Mouse (Mus musculus): ENCODE measurements around the gene Ptprq.

Gene Ptprq

GRCm38 (mm10) chr10:107649687-107650086 is 70.2 kb downstream of the Ptprq start:
- DNase-seq (ENCODE audit: low spot score in 2 of 2): no peak

GRCm38 (mm10) chr10:107628104-107628503 is 91.7 kb downstream of the Ptprq start:
- no peak for DNase-seq (ENCODE audit: low spot score in 2 of 2)

GRCm38 (mm10) chr10:107626648-107627047 is 93.2 kb downstream of the Ptprq start:
- DNase-seq (ENCODE audit: low spot score in 2 of 2): peak; percentile 4 to 8

DNA sequence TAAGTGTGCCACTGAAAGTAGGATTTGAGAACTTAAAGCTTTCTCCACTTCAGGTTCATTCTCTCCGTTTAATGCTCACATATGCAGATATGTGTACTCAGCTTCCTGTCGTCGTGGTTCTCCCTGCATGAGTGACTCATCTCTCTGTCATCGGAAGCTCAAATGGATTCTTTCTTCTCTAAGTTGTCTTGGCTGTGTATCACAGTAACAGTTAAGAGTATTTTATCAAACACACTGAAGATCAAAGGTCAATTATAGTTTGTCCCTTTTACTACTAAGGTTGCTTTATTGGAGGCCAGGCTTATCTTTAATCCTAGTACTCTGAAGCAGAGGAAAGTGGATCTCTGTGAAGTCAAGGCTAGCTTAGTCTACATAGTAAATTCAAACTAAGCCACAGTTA is 95.6 kb downstream of the Ptprq start:
- no peak for DNase-seq (ENCODE audit: low spot score in 2 of 2)

GRCm38 (mm10) chr10:107615460-107615859 is 104.4 kb downstream of the Ptprq start:
- no peak for DNase-seq (ENCODE audit: low spot score in 2 of 2)

- no peak for DNase-seq (ENCODE audit: low spot score in 2 of 2)
Observed at GRCm38 (mm10) chr10:107601371-107601770, 118.5 kb downstream of the Ptprq start.

- no peak for DNase-seq (ENCODE audit: low spot score in 2 of 2)
Observed at GRCm38 (mm10) chr10:107583360-107583759, 136.5 kb downstream of the Ptprq start.

DNA sequence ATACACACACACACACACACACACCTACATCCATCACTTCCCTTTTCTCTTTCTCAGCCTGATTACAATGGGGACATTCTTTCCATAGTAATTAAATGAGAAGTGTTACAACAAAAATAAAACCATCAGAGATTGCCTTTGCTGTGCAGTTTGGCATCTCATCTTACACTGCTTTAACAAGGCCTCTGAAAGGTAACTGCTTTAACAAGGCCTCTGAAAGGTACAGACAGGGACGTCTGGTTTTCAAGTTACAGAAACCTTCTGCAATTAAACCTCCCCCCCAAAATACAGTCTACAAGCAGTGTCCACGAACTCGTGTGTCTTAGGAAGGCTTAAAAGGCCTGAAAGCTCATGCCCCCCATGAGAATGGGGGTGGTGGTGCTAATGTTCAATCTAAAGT is 150.8 kb downstream of the Ptprq start:
- no peak for DNase-seq (ENCODE audit: low spot score in 2 of 2)

- DNase-seq (ENCODE audit: low spot score in 2 of 2): no peak
Observed at GRCm38 (mm10) chr10:107568261-107568660, 151.6 kb downstream of the Ptprq start.

DNA sequence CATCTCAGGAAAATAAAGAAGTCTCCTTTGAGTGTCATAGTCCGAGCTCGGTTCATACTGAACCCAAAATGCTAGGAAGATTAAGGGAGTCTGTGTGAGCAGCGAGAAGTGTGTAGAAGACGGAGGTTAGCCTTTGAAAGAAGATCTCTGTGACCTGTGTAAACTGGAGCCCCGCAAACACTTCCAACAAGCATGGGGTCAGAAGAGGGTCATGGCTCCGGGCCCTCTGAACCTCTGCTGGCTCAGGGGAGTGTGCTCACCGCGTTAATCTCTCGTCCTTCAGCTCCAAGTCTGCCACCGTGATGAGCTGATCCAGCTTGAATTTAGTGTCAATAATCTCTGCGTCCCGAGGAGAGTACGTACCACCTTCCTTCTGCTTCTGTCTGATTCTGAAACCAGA is 157.0 kb downstream of the Ptprq start:
- DNase-seq (ENCODE audit: low spot score in 2 of 2): no peak

- no peak for DNase-seq (ENCODE audit: low spot score in 2 of 2)
Observed at GRCm38 (mm10) chr10:107560881-107561280, 159.0 kb downstream of the Ptprq start.

GRCm38 (mm10) chr10:107543026-107543425 is 176.8 kb downstream of the Ptprq start:
- DNase-seq (ENCODE audit: low spot score in 2 of 2): no peak

DNA sequence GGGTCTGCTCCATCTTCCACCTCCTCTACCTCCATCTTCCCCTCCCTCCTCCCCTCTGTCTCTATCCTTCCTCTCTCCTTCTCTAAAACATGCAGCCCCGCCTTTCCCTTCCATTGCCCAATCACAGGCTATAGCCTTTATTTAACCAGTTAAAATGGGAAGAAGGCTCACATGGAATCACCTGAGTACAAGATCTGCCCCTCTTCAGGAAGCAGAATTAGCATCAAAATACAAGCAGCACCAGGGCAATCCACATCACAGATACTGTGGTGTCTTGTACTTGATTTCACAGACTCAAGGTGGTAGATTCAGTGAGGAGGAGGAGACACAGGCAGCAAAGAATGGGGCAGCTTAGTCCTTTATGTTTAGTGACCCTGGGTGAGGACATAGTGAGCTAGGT is 191.1 kb downstream of the Ptprq start:
- no peak for DNase-seq (ENCODE audit: low spot score in 2 of 2)

GRCm38 (mm10) chr10:107519216-107519615 is 200.6 kb downstream of the Ptprq start:
- DNase-seq (ENCODE audit: low spot score in 2 of 2): no peak

DNA sequence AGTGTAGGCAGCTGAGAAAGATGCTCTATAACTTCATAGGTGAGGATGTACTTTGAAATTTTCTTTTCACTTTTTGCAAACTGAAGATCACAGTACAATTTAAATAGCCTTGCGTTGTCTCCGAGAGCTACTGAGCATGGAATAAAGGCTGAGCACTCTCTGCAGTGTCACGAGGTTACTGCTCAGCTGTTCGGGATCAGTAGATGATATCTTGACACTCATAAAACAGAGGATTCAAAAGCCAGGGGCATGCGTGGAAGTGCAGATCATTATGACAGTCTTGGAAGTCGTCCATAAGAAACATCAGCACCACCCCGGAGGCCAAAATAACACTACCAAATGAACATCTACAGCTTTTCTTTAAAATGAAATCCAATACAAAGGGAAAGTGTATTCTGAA is 203.2 kb downstream of the Ptprq start:
- DNase-seq (ENCODE audit: low spot score in 2 of 2): no peak

DNA sequence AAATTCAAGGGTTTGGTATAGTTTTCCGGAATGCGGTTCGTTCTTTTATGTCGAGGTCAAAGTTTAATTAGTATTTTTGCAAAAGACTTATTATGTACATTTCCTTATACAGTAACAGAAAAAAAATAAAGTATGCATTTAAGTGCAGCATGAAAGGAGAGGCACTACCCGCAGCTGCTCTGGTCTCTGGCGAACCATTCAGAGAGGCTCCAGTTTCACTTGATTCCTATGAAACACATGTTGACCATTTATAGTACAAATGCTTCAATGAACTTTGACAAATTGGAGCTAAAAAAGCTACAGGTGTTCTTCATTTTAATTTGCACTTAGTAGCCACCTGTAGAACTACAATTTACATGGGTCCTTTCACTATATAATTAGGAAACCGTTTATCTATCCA is 205.1 kb downstream of the Ptprq start:
- no peak for DNase-seq (ENCODE audit: low spot score in 2 of 2)

DNA sequence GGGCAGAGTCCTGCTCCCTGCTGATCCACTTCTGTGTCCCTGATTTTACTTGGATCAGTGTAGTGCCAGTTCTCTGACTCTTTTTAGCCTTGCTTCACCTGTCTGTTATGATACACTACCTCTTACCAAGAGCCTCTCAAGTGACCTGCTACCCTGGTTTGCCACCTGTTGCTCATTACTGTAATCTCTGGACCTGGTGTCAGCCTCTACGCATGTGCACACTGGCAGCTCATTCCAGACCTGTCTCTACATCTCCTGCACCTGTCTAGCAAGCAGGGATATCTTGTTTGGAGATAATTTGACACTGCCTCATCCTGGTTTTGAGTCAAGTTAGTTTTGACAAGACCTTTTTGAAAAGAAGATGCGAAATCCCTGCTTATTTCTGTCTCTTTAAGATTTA is 213.5 kb downstream of the Ptprq start:
- DNase-seq (ENCODE audit: low spot score in 2 of 2): no peak

GRCm38 (mm10) chr10:107503430-107503829 is 216.4 kb downstream of the Ptprq start:
- peak in 1 of 2 experiments; percentile 20 for DNase-seq (ENCODE audit: low spot score in 2 of 2)

DNA sequence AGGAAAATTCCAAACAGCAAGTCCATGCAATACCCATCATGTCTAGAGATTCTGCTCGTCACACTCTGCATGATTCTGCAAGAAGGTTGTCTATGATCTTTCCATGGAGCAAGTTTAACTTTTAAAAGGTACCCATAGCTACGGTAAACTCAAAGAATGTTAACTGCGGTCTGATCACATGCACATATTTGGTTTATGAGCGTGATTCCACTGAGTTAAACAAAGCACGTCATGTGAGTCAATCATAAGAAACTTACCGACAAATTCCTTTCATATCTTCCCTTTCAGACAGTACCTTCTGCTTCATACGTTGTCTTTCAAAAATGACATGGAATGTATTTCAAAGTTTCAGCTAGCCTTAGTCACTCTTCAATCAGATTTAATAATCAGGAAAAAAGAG is 217.7 kb downstream of the Ptprq start:
- DNase-seq (ENCODE audit: low spot score in 2 of 2): no peak

DNA sequence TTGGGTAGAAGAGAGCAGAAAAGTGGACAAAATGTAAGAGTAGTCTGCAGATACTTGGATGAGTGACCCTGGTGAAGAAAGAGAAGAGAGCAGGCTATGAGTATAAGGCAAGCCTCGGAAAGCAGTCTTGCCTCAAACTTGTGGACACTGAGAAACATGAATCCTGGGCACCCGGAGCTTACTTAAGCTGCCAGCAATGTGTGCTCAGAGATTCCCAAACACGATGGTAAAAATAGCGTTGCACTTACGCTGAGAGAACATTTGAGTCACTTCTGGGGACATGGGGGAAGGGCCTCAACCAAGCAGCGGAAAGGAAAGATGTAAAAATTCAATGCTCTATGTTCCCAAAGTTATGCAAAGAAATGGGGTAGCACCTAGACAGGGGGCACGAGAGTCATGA is 220.2 kb downstream of the Ptprq start:
- DNase-seq (ENCODE audit: low spot score in 2 of 2): peak; percentile 25 to 35

DNA sequence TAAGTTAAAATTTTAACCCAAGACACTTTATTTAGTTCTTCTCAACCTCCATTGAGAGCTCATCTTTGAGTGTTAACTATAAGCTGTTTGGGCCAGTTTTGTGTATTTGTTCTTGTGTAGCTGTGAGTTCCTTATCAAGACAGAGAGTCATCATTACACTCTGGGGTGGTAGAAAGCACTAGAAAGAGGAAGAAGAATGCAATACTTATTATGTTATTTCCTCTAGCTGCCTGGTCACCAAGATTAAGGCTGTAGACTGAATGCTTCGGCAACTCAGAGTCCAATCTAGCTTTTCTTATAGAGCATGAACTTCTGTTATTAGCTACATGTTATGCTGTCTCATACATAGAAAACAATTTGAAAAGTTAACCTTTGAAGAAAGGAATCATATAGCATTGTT is 223.4 kb downstream of the Ptprq start:
- no peak for DNase-seq (ENCODE audit: low spot score in 2 of 2)

DNA sequence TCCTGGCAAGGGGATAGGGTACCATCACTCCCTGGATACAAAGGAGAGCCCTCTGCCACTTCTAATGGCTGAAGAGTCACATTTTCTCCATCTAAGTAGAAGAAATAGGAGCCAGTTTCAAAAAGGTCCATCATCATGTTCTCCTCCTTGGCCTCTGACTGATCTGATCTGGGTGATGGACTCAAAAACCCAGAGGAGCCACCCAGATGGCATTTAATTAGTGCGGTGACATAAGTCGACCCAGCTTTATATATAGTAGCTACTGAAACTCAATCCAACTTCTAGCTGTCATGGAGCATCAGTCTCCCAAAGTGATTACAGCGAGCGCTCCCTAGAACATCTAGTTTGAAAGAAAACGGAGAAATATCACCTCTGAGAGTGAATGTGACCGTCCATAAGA is 225.3 kb downstream of the Ptprq start, which contains the start of gene Myf6:
TSS of gene Myf6 (minus strand) at position 170 of the 400 bp plus-strand sequence.
- no peak for DNase-seq (ENCODE audit: low spot score in 2 of 2)

DNA sequence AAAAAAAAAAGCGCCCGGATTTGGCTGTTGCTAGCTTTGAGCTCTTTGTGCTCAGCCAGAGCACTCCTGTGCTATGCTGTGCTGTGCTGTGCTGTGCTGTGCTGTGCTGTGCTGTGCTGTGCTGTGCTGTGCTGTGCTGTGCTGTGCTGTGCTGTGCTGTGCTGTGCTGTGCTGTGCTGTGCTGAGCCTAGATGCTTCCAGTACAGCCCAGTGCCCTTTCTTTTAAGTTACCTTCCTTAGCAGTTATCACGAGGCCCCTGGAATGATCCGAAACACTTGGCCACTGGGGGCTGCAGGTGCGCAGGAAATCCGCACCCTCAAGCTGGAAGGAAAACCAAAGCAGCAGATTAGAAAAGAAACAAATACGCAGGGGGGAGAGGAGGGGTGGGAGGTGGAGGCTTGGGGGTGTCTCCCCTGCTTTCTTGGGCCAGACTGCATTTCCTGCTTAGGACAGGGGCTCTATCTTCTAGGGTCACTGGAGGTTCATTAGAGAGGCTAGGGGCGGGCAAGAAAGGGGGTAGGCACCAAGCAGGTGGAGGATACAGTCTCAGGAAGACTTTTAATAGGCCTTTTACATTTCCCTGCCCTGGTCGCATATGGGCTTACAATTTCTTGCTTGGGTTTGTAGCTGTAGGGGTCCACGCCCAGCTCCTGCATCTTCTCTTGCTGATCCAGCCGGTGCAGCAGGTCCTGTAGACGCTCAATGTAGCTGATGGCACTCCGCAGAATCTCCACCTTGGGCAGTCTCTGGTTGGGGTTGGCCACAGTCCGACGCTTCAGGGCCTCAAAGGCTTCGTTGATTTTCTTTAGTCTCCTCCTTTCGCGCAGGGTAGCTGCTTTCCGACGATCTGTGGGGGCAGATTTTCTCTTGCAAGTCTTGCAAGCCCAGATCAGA is 226.0 kb downstream of the Ptprq start:
- DNase-seq (ENCODE audit: low spot score in 2 of 2): no peak

Data from heart, adult 9 months (tissue).